Mouse (Mus musculus): ENCODE data around the gene Erich3.

GRCm38 (mm10) chr3:154816231-154816630 lies 152.6 kb downstream of the Erich3 start:
- TF ChIP-seq CTCF (IDR thresholded peaks at IDR 0.05; ENCODE audit: insufficient read depth, low read depth, low read length) (no peak), POLR2A (IDR thresholded peaks at IDR 0.05; ENCODE audit: insufficient read depth, low read depth, low read length) (no peak)
